Mouse (Mus musculus) CH12.LX (cell line): ENCODE results near the gene Sppl2b.

ENCODE experiments used
- BHLHE40 ChIP-seq: IDR thresholded peaks from 2 replicates; pipeline ENCODE4 v1.6.1; 2011; ENCODE audit warnings: mild to moderate bottlenecking, low read depth, low read length, improper control_type of control experiment
- CTCF ChIP-seq, 2 experiments: IDR thresholded peaks in 1 of 2; conservative IDR thresholded peaks in 1 of 2; 2 replicates each; pipeline ENCODE4 v1.5.1; 2011 to 2012; ENCODE audit warnings: low read depth in 2 of 2, low read length in 2 of 2, improper control_type of control experiment in 1 of 2, inconsistent platforms in 1 of 2, mild to moderate bottlenecking in 1 of 2, moderate library complexity in 1 of 2
- EP300 ChIP-seq: IDR thresholded peaks from 2 replicates; pipeline ENCODE4 v1.6.1; 2011; ENCODE audit warnings: low read length, improper control_type of control experiment
- HCFC1 ChIP-seq: IDR thresholded peaks from 2 replicates; pipeline ENCODE4 v1.6.1; 2012; ENCODE audit warnings: low read depth, mild to moderate bottlenecking, inconsistent platforms, low read length, improper control_type of control experiment
- IRF4 ChIP-seq: IDR thresholded peaks from 2 replicates; pipeline ENCODE4 v1.6.1; 2014; ENCODE audit warnings: low read depth, mild to moderate bottlenecking, inconsistent platforms, low read length, improper control_type of control experiment
- MAFK ChIP-seq: IDR thresholded peaks from 2 replicates; pipeline ENCODE4 v1.6.1; 2011; ENCODE audit warnings: low read length, improper control_type of control experiment; ENCODE audit not compliant: insufficient replicate concordance
- MAX ChIP-seq: IDR thresholded peaks from 2 replicates; pipeline ENCODE4 v1.6.1; 2011; ENCODE audit warnings: low read length, improper control_type of control experiment
- POLR2A ChIP-seq: IDR thresholded peaks from 2 replicates; pipeline ENCODE4 v1.6.1; 2011; ENCODE audit warnings: low read depth, mild to moderate bottlenecking, improper control_type of control experiment, low read length
- POLR2AphosphoS2 ChIP-seq: IDR thresholded peaks from 2 replicates; pipeline ENCODE4 v1.6.1; 2011; ENCODE audit warnings: low read depth, low read length, improper control_type of control experiment
- SIN3A ChIP-seq: IDR thresholded peaks from 2 replicates; pipeline ENCODE4 v1.6.1; 2012; ENCODE audit warnings: low read length, improper control_type of control experiment, inconsistent platforms
- SMC3 ChIP-seq: IDR thresholded peaks from 2 replicates; pipeline ENCODE4 v1.6.1; 2011; ENCODE audit warnings: low read depth, low read length, improper control_type of control experiment
- USF1 ChIP-seq: IDR thresholded peaks from 2 replicates; pipeline ENCODE4 v1.6.1; 2014; ENCODE audit warnings: low read depth, mild to moderate bottlenecking, inconsistent platforms, low read length, improper control_type of control experiment
- ZC3H11A ChIP-seq: IDR thresholded peaks from 2 replicates; pipeline ENCODE4 v1.6.1; 2012; ENCODE audit warnings: low read depth, mild to moderate bottlenecking, inconsistent platforms, low read length, improper control_type of control experiment

- TF ChIP-seq CTCF (conservative IDR thresholded peaks at IDR 0.05 in 1 of 2, IDR thresholded peaks at IDR 0.05 in 1 of 2; ENCODE audit: low read depth in 2 of 2, low read length in 2 of 2) (no peak), POLR2A (no peak), IRF4 (no peak), MAX (no peak), MAFK (no peak), HCFC1 (no peak), EP300 (no peak), POLR2AphosphoS2 (no peak), ZC3H11A (no peak), BHLHE40 (no peak), SMC3 (no peak), USF1 (no peak), SIN3A (no peak)
These were observed 16.6 kb upstream of the Sppl2b start for GRCm38 (mm10) chr10:80838346-80838912.
